Mouse (Mus musculus) embryonic facial prominence, embryonic 11.5 days (tissue): ENCODE measurements around the gene Ikzf1. TPM values are rescaled to one million over a fixed set of nuclear protein-coding genes. Genes with fewer than 3 reads are reported as not detected.

Experiments used
- ATAC-seq: fragments of 200-750 bp; cut with Nextera tagmentation; replicated peaks from 2 replicates; pipeline ENCODE4 v1.8.0; 2017; ENCODE audit warnings: low read depth; ENCODE audit not compliant: insufficient number of reproducible peaks, low FRiP score, low TSS enrichment
- DNase-seq: peaks from one replicate; pipeline ENCODE4 v3.0.0-alpha.2; 2015; ENCODE audit warnings: low spot score
- H3K27ac ChIP-seq: fragments of 300-500 bp; sonication (generic); replicated peaks from 2 replicates; pipeline ENCODE4 v1.5.1; 2014; ENCODE audit warnings: mild to moderate bottlenecking, low read depth, low read length, control low read depth
- H3K27me3 ChIP-seq: fragments of 300-500 bp; sonication (generic); 2 replicates; pipeline ENCODE4 v1.6.1; 2014; ENCODE audit warnings: mild to moderate bottlenecking, low read length, moderate library complexity, mixed read lengths; ENCODE audit not compliant: control insufficient read depth, insufficient read depth
- H3K36me3 ChIP-seq: fragments of 300-500 bp; sonication (generic); replicated peaks from 2 replicates; pipeline ENCODE4 v1.6.1; 2014; ENCODE audit warnings: low read depth, mild to moderate bottlenecking, low read length, moderate library complexity, mixed read lengths; ENCODE audit not compliant: control insufficient read depth, insufficient read depth
- H3K4me1 ChIP-seq: fragments of 300-500 bp; sonication (generic); 2 replicates; pipeline ENCODE4 v1.6.1; 2014; ENCODE audit warnings: low read length, mixed read lengths; ENCODE audit not compliant: control insufficient read depth, insufficient read depth
- H3K4me2 ChIP-seq: fragments of 300-500 bp; sonication (generic); 2 replicates; pipeline ENCODE4 v1.6.1; 2014; ENCODE audit warnings: low read depth, mild to moderate bottlenecking, control low read depth, low read length, moderate library complexity
- H3K4me3 ChIP-seq: fragments of 300-500 bp; sonication (generic); 2 replicates; pipeline ENCODE4 v1.5.1; 2014; ENCODE audit warnings: low read depth, low read length, control low read depth
- H3K9ac ChIP-seq: fragments of 300-500 bp; sonication (generic); replicated peaks from 2 replicates; pipeline ENCODE4 v1.6.1; 2014; ENCODE audit warnings: mild to moderate bottlenecking, control low read depth, low read length
- H3K9me3 ChIP-seq: fragments of 300-500 bp; sonication (generic); replicated peaks from 2 replicates; pipeline ENCODE4 v1.6.1; 2016; ENCODE audit warnings: mild to moderate bottlenecking, low read length, inconsistent platforms, mixed read lengths; ENCODE audit not compliant: control insufficient read depth
- WGBS: fragments of 180-500 bp; shearing (Covaris S2); extraction: QIAGEN DNeasy Blood & Tissue Kit; methylation state at CpG from one replicate; pipeline ENCODE4 v1.1.7; 2014; 5-methylcytosine and 5-hydroxymethylcytosine counted together
- polyA plus RNA-seq: library from polyadenylated mRNA; unstranded; fragments of >200 nt; fragmentation: Nextera tagmentation; extraction: Ambion mirVana; gene quantifications from 2 replicates; pipeline ENCODE4 v1.2.1, GENCODE M21; 2014

Gene Ikzf1
- polyA plus RNA-seq, 1 experiment from 2014 or later = 3.4 TPM

DNA sequence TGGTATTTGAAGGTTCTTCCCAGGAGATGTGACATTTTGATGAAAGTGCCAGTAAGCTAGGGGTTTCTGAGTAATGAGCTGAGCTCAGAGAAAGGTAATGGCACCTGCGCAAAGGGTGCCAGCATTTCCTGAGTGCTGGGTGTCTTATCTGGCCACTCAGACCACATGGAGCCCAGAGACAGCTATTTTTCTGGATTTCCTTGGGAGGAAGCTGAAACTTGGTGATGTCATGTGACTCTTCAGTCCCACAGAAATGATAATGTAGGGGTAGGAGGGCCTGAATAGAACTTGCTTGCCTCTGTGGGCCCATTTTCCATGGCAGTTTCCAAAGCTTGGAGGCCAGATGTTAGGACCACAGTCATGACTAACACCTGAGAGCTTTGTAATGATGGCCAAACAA is 46.9 kb downstream of the Ikzf1 start:
- ATAC-seq = no peak

DNA sequence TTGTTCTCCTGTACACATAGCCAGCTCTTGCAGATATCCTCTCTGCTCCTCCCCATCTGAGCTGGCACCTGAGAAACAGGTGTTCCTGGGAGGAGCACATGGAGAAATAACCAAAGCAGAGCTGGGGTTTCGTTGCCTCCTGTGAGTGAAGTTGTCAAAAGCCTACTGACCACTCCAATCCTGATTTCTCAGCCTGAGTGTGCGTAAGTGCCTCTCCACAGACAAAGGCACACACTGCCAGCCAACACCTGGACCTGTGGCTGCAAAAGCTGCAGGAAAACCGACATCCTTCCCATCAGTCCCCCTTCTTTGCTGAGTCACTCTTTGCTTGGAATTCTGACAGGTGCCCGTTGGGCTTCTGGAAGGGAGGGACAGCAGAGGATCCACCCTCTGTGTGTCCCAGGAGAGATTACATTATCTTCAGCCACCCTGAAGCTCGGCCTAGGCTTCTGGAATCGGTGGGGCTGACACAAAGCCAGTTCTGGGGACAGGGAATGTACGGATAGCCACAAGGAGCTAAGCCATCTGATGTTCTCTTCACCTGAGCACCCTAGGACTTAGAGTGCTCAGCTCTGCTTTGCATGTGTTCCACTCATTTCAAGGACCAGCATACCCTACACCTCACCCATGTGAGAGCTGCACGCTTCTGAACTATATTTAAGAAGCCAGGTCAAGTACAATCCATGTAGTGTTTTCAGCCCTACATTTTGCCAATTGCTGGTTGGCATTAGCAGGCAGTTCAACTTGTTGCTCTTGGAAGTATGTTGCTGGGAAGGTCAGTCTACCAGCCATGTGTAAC is 48.4 kb downstream of the Ikzf1 start:
- H3K36me3 ChIP-seq = no peaks in the 10 kb centered on the region
- H3K27ac ChIP-seq = no peak overlapping the region
- DNase-seq = no peak
- 82% methylated on average over 8 of the region's 8 CpGs for WGBS
- H3K27me3 ChIP-seq = no peaks in the 10 kb centered on the region
- H3K4me3 ChIP-seq = no peak overlapping the region
- no peak overlapping the region for H3K9ac ChIP-seq
- no peak overlapping the region for H3K4me2 ChIP-seq
- H3K9me3 ChIP-seq = no peaks in the 10 kb centered on the region
- no peaks in the 10 kb centered on the region for H3K4me1 ChIP-seq
- ATAC-seq = no peak

More for the DNA sequence above, 46.9 kb downstream of the Ikzf1 start:
- Histone ChIP-seq H3K4me1 (no peaks in the 10 kb centered on the region), H3K4me2 (no peak overlapping the region), H3K27me3 (no peaks in the 10 kb centered on the region), H3K27ac (no peak overlapping the region), H3K9me3 (no peaks in the 10 kb centered on the region), H3K36me3 (no peaks in the 10 kb centered on the region), H3K4me3 (no peak overlapping the region), H3K9ac (no peak overlapping the region)
- no peak for DNase-seq
- WGBS = 100% methylated on average over 1 of the region's 1 CpGs

DNA sequence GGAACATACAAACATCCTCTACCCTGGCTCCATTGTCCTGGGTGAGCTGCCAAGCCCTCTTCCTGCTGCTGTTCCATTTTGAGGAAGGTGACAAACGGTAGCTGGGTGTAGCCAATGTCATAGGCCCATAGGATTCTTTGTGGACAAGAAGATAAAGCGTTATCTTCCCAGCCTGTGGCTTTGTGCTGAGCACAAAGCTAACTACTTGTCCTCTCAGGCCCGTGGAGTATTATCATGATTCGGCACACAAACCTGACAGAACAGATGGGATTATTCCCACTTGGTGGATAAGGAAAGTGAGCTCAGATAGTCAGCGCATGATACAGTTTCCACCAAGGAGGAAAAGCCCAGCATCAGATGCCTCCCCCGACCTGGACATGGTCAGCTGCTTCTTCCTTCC is 50.4 kb downstream of the Ikzf1 start:
- Histone ChIP-seq H3K9me3 (no peaks in the 10 kb centered on the region), H3K4me3 (no peak overlapping the region), H3K4me1 (no peaks in the 10 kb centered on the region), H3K36me3 (no peaks in the 10 kb centered on the region), H3K27me3 (no peaks in the 10 kb centered on the region), H3K27ac (no peak overlapping the region), H3K4me2 (no peak overlapping the region), H3K9ac (no peak overlapping the region)
- no peak for ATAC-seq
- WGBS = 80% methylated on average over 6 of the region's 6 CpGs
- no peak for DNase-seq

DNA sequence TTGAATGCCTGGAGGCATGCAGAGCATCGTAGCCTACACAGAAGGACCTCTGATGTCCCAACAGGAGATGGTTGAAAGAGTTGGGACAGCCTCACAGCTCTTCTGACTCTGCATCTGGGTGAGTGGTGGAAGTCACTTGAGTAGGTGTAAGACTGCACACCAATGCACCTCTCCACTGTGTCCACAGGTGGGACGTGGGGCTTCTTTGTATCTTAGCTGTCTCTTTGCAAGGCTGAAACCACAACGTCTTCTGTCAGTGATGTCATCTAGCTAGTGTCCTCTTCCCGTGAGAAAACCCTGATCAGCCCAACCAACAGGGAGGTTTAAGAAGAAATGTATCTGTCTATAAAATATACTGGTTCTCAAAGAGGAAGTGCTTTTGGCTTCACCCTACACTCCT is 52.1 kb downstream of the Ikzf1 start:
- no peaks in the 10 kb centered on the region for H3K9me3 ChIP-seq
- no peak overlapping the region for H3K4me3 ChIP-seq
- DNase-seq (no peak), ATAC-seq (no peak)
- no peaks in the 10 kb centered on the region for H3K27me3 ChIP-seq
- H3K36me3 ChIP-seq = no peaks in the 10 kb centered on the region
- H3K4me1 ChIP-seq = no peaks in the 10 kb centered on the region
- no peak overlapping the region for H3K4me2 ChIP-seq
- H3K9ac ChIP-seq = no peak overlapping the region
- WGBS = 86% methylated on average over 4 of the region's 4 CpGs
- H3K27ac ChIP-seq = no peak overlapping the region

DNA sequence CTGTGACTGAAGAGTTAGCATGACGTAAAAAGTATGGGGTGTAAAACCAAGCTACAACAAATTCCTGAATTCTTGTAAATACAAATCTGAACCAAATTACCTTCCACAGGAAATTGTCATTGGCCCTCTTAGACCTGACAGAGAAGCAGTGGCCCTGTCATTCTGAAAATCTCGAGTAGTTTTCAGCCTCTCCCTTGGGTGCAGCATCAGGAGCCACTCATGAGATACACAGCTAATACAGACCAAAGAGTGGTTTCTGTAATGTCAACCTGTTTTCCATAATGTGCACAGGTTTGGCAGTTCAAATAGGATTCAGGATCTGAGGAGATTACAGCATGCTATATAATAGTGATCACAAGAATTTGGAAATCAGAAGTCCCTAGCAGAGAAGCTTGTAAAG is 52.8 kb downstream of the Ikzf1 start:
- H3K4me3 ChIP-seq = no peak overlapping the region
- no peaks in the 10 kb centered on the region for H3K9me3 ChIP-seq
- H3K9ac ChIP-seq = no peak overlapping the region
- no peaks in the 10 kb centered on the region for H3K36me3 ChIP-seq
- 71% methylated on average over 2 of the region's 2 CpGs for WGBS
- ATAC-seq (no peak), DNase-seq (no peak)
- no peaks in the 10 kb centered on the region for H3K27me3 ChIP-seq
- no peak overlapping the region for H3K4me2 ChIP-seq
- no peaks in the 10 kb centered on the region for H3K4me1 ChIP-seq
- no peak overlapping the region for H3K27ac ChIP-seq

DNA sequence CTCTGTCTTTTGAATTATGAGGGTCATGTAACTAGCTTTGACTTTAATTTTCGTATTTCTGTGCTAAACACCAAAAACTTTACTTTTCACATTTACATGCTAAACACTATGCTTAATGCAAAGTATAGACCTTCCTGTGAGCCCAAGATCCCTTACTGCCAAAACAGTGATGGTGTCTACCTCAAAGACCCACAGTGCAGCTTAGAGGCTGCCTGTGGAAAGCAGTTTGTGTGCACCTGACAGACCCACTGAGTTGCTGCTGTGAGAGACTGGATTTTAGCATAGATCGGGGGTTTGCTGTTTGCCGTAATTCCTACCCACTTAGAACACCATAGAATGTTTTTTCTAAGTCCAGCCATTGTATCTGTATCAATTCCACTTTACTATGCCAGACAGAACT is 54.3 kb downstream of the Ikzf1 start:
- 88% methylated on average over 3 of the region's 3 CpGs for WGBS
- Histone ChIP-seq H3K9me3 (no peaks in the 10 kb centered on the region), H3K4me3 (no peak overlapping the region), H3K4me2 (no peak overlapping the region), H3K27me3 (no peaks in the 10 kb centered on the region), H3K4me1 (no peaks in the 10 kb centered on the region), H3K36me3 (no peaks in the 10 kb centered on the region), H3K9ac (no peak overlapping the region), H3K27ac (no peak overlapping the region)
- ATAC-seq (no peak), DNase-seq (no peak)

DNA sequence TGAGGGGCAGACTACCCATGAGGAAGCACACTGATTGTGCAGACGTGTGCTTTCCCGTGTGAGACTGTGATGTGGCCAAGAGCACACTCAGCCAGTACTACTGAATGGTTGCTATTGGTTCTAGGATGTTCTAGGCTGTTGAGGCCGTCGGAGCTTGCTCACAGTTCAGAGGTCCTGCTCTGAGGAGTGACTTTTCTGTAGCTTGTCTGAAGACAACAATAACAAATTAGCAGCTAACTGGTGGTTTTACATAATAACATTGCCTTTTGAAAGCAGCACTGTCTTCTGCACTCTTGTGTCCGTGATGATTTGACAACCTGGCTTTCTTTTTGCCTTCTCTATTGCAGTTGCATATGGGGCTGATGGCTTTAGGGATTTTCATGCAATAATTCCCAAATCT is 55.8 kb downstream of the Ikzf1 start:
- Histone ChIP-seq H3K4me1 (no peaks in the 10 kb centered on the region), H3K36me3 (no peaks in the 10 kb centered on the region), H3K9me3 (no peaks in the 10 kb centered on the region), H3K9ac (no peak overlapping the region), H3K27me3 (no peaks in the 10 kb centered on the region), H3K27ac (no peak overlapping the region), H3K4me2 (no peak overlapping the region), H3K4me3 (no peak overlapping the region)
- WGBS = 85% methylated on average over 5 of the region's 5 CpGs
- ATAC-seq (no peak), DNase-seq (no peak)

DNA sequence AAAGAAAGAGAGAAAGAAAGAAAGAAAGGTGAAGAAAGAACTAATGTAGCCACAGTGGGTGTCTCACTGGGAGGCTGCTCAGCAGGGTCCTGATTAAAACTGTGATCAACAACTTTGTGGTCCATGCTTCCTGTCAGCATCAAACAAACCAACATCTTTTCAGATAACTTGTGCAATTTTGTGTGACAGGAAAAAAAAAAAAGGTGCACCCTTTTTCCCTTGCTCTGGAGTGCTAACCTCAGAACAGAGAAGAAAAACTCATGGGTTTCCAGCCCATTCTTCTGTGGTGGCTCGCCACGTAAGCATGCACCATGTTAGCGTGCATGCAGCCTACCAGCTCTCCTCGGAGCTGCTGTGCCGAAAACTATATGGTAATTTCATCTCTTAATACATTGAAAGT is 56.8 kb downstream of the Ikzf1 start:
- Histone ChIP-seq H3K4me3 (no peak overlapping the region), H3K9me3 (no peaks in the 10 kb centered on the region), H3K27ac (no peak overlapping the region), H3K36me3 (no peaks in the 10 kb centered on the region), H3K9ac (no peak overlapping the region), H3K27me3 (no peaks in the 10 kb centered on the region), H3K4me1 (no peaks in the 10 kb centered on the region), H3K4me2 (no peak overlapping the region)
- no peak for ATAC-seq
- WGBS = 87% methylated on average over 5 of the region's 5 CpGs
- DNase-seq = no peak
